Mouse (Mus musculus) liver, postnatal 0 days (tissue): ENCODE data around the gene Bcl7a.

Experiments used
- CTCF ChIP-seq: sonication (generic); IDR thresholded peaks from 2 replicates; pipeline ENCODE4 v1.5.1; 2016; ENCODE audit warnings: antibody characterized with exemption, low read depth
- EP300 ChIP-seq: IDR thresholded peaks from 2 replicates; pipeline ENCODE4 v1.6.1; 2016; ENCODE audit warnings: antibody characterized with exemption, low read depth, mild to moderate bottlenecking

DNA sequence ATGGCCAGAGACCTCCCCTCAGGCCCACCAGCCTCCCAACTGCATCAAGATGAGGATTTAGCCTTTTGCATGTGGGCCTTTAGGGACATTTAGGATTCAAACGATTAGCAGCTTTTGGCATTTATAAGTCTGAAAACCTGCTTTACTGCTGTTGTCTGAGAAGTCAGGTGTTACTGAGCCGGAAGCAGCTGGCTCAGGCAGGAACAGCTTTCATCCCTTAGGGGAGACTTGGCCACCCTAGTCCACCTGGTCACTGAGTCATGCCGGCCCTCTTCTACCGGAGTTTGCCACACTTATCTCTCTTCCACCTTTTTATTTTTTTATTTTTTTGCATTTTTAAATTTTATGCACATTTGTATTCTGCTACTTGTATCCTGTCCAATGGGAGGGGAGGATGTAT, 13.6 kb downstream of the Bcl7a start:
- no peak for TF ChIP-seq CTCF
- no peak for TF ChIP-seq EP300
